Mouse (Mus musculus) embryonic fibroblast, embryonic 13.5 days (primary cell): ENCODE results near the gene Ino80d. TPM values are rescaled to one million over a fixed set of nuclear protein-coding genes. Genes with fewer than 3 reads are reported as not detected.

Source experiments
- H3K27ac ChIP-seq: 2 replicates; pipeline ENCODE4 v1.5.1; 2012; ENCODE audit warnings: low read length, control low read depth, inconsistent platforms; ENCODE audit not compliant: insufficient read depth
- H3K4me1 ChIP-seq: 2 replicates; pipeline ENCODE4 v1.6.1; 2011; ENCODE audit warnings: low read length; ENCODE audit not compliant: control insufficient read depth, insufficient read depth
- H3K4me3 ChIP-seq: 2 replicates; pipeline ENCODE4 v1.5.1; 2011; ENCODE audit warnings: mild to moderate bottlenecking, control low read depth, low read length; ENCODE audit not compliant: insufficient read depth
- CTCF ChIP-seq: IDR thresholded peaks from 2 replicates; pipeline ENCODE4 v1.5.1; 2011; ENCODE audit warnings: mild to moderate bottlenecking, control low read depth, low read length, moderate library complexity, borderline replicate concordance; ENCODE audit not compliant: insufficient read depth
- POLR2A ChIP-seq: IDR thresholded peaks from 2 replicates; pipeline ENCODE4 v1.6.1; 2011; ENCODE audit warnings: low read depth, mild to moderate bottlenecking, control low read depth, low read length, moderate library complexity
- polyA plus RNA-seq: library from polyadenylated mRNA; stranded (reverse); fragments of >200 nt; gene quantifications from 2 replicates; pipeline ENCODE4 v1.2.4, GENCODE M21; 2011; ENCODE audit warnings: low read depth; ENCODE audit not compliant: missing spikeins, insufficient read length

The Ino80d gene
- polyA plus RNA-seq, 1 experiment: 19.7 TPM

GRCm38 (mm10) chr1:63123823-63124450 is 9.5 kb upstream of the Ino80d start:
- Histone ChIP-seq H3K4me3 (no peak overlapping the region), H3K4me1 (no peaks in the 10 kb centered on the region), H3K27ac (no peak overlapping the region)
- TF ChIP-seq POLR2A (no peak), CTCF (no peak)

- H3K4me1 ChIP-seq: no peaks in the 10 kb centered on the region
- H3K27ac ChIP-seq: no peak overlapping the region
- TF ChIP-seq CTCF (no peak), POLR2A (no peak)
- no peak overlapping the region for H3K4me3 ChIP-seq
These were observed 7.5 kb upstream of the Ino80d start for GRCm38 (mm10) chr1:63122005-63122404.

- TF ChIP-seq POLR2A (no peak), CTCF (no peak)
- H3K4me3 ChIP-seq: no peak overlapping the region
- no peak overlapping the region for H3K27ac ChIP-seq
- no peaks in the 10 kb centered on the region for H3K4me1 ChIP-seq
These were observed 5.9 kb upstream of the Ino80d start for GRCm38 (mm10) chr1:63120382-63120781.

GRCm38 (mm10) chr1:63119675-63120074 is 5.2 kb upstream of the Ino80d start:
- Histone ChIP-seq H3K4me3 (no peak overlapping the region), H3K27ac (no peak overlapping the region), H3K4me1 (no peaks in the 10 kb centered on the region)
- TF ChIP-seq CTCF (no peak), POLR2A (no peak)

GRCm38 (mm10) chr1:63115540-63115939 is 1.1 kb upstream of the Ino80d start:
- no peaks in the 10 kb centered on the region for H3K4me1 ChIP-seq
- peak overlapping the region; percentile 5; the same call in 1 of the 2 replicates for H3K27ac ChIP-seq
- TF ChIP-seq POLR2A: no peak
- TF ChIP-seq CTCF: no peak
- H3K4me3 ChIP-seq: peak overlapping the region; percentile 66

GRCm38 (mm10) chr1:63115096-63115495 is 629 bp upstream of the Ino80d start:
- TF ChIP-seq CTCF (no peak), POLR2A (no peak)
- H3K4me1 ChIP-seq: no peaks in the 10 kb centered on the region
- peak overlapping the region; percentile 82 for H3K27ac ChIP-seq
- H3K4me3 ChIP-seq: peak overlapping the region; percentile 66

GRCm38 (mm10) chr1:63113274-63114135 is 962 bp downstream of the Ino80d start:
- peak overlapping the region; percentile 79 for H3K4me3 ChIP-seq
- TF ChIP-seq CTCF: no peak
- TF ChIP-seq POLR2A: no peak
- peak overlapping the region; percentile 21; the same call in 1 of the 2 replicates for H3K27ac ChIP-seq
- no peaks in the 10 kb centered on the region for H3K4me1 ChIP-seq

GRCm38 (mm10) chr1:63112865-63113261 is 1.6 kb downstream of the Ino80d start:
- H3K4me3 ChIP-seq: peak overlapping the region; percentile 79
- H3K4me1 ChIP-seq: no peaks in the 10 kb centered on the region
- H3K27ac ChIP-seq: peak overlapping the region; percentile 21; the same call in 1 of the 2 replicates
- TF ChIP-seq POLR2A (peak; percentile 10; the same call in 1 of the 2 replicates), CTCF (no peak)

GRCm38 (mm10) chr1:63112151-63112864 is 2.2 kb downstream of the Ino80d start:
- TF ChIP-seq POLR2A (no peak), CTCF (no peak)
- H3K27ac ChIP-seq: no peak overlapping the region

More at GRCm38 (mm10) chr1:63112151-63112864, 2.2 kb downstream of the Ino80d start:
- no peaks in the 10 kb centered on the region for H3K4me1 ChIP-seq
- H3K4me3 ChIP-seq: peak overlapping the region; percentile 79
